Mouse (Mus musculus): ENCODE measurements around the gene Taf6l.
A peak's percentile ranks its signal among the peaks of the same experiment; 100 is the strongest.
"Not testable (repeated sequence)": the region's sequence is repeated elsewhere in the genome, so short reads cannot be mapped to it uniquely, and the experiment has no call there.

Gene Taf6l

GRCm38 (mm10) chr19:8738911-8739310 is 47.3 kb downstream of the Taf6l start:
- DNase-seq (ENCODE audit: extremely low spot score, low spot score) = no peak

GRCm38 (mm10) chr19:8736160-8736467 is 50.1 kb downstream of the Taf6l start:
- DNase-seq (ENCODE audit: extremely low spot score, low spot score) = no peak

- peak; percentile 92 for DNase-seq (ENCODE audit: extremely low spot score, low spot score)
These were observed 50.6 kb downstream of the Taf6l start, which contains the start of gene Wdr74 for GRCm38 (mm10) chr19:8735389-8736159. Gene Wdr74 (plus strand): TSS chr19:8735827.

GRCm38 (mm10) chr19:8734334-8734733 is 51.9 kb downstream of the Taf6l start:
- DNase-seq (ENCODE audit: extremely low spot score, low spot score) = no peak

GRCm38 (mm10) chr19:8728335-8729099 is 57.7 kb downstream of the Taf6l start:
- not testable (repeated sequence) for DNase-seq (ENCODE audit: extremely low spot score, low spot score)

- no peak for DNase-seq (ENCODE audit: extremely low spot score, low spot score)
These were observed 58.6 kb downstream of the Taf6l start for GRCm38 (mm10) chr19:8727495-8728114.

- no peak for DNase-seq (ENCODE audit: extremely low spot score, low spot score)
These were observed 59.4 kb downstream of the Taf6l start for GRCm38 (mm10) chr19:8726609-8727390.

- no peak for DNase-seq (ENCODE audit: extremely low spot score, low spot score)
These were observed 61.1 kb downstream of the Taf6l start for GRCm38 (mm10) chr19:8725081-8725613.

Data from neural tube, embryonic 10.5 days (tissue).